Mouse (Mus musculus) CH12.LX (cell line): ENCODE data around the gene 6330403K07Rik.

ENCODE experiments used
- CTCF ChIP-seq, 2 experiments: IDR thresholded peaks in 1 of 2; conservative IDR thresholded peaks in 1 of 2; 2 replicates each; pipeline ENCODE4 v1.5.1; 2011 to 2012; ENCODE audit warnings: low read depth in 2 of 2, low read length in 2 of 2, improper control_type of control experiment in 1 of 2, inconsistent platforms in 1 of 2, mild to moderate bottlenecking in 1 of 2, moderate library complexity in 1 of 2
- E2F4 ChIP-seq: IDR thresholded peaks from 2 replicates; pipeline ENCODE4 v1.6.1; 2011; ENCODE audit warnings: low read depth, low read length, improper control_type of control experiment; ENCODE audit not compliant: insufficient replicate concordance
- HCFC1 ChIP-seq: IDR thresholded peaks from 2 replicates; pipeline ENCODE4 v1.6.1; 2012; ENCODE audit warnings: low read depth, mild to moderate bottlenecking, inconsistent platforms, low read length, improper control_type of control experiment
- IRF4 ChIP-seq: IDR thresholded peaks from 2 replicates; pipeline ENCODE4 v1.6.1; 2014; ENCODE audit warnings: low read depth, mild to moderate bottlenecking, inconsistent platforms, low read length, improper control_type of control experiment
- MAX ChIP-seq: IDR thresholded peaks from 2 replicates; pipeline ENCODE4 v1.6.1; 2011; ENCODE audit warnings: low read length, improper control_type of control experiment
- MEF2A ChIP-seq: IDR thresholded peaks from 2 replicates; pipeline ENCODE4 v1.6.1; 2014; ENCODE audit warnings: low read depth, mild to moderate bottlenecking, inconsistent platforms, low read length, improper control_type of control experiment, borderline replicate concordance
- POLR2A ChIP-seq: IDR thresholded peaks from 2 replicates; pipeline ENCODE4 v1.6.1; 2011; ENCODE audit warnings: low read depth, mild to moderate bottlenecking, improper control_type of control experiment, low read length
- RAD21 ChIP-seq: IDR thresholded peaks from 2 replicates; pipeline ENCODE4 v1.6.1; 2011; ENCODE audit warnings: low read depth, mild to moderate bottlenecking, low read length, improper control_type of control experiment, moderate library complexity
- RCOR1 ChIP-seq: conservative IDR thresholded peaks from 2 replicates; pipeline ENCODE4 v1.6.1; 2012; ENCODE audit warnings: low read depth, mild to moderate bottlenecking, inconsistent platforms, low read length, improper control_type of control experiment

- TF ChIP-seq IRF4, result no peak
- TF ChIP-seq RAD21, result no peak
- TF ChIP-seq MAX, result no peak
- no peak for TF ChIP-seq POLR2A
- no peak for TF ChIP-seq CTCF (conservative IDR thresholded peaks at IDR 0.05 in 1 of 2, IDR thresholded peaks at IDR 0.05 in 1 of 2; ENCODE audit: low read depth in 2 of 2, low read length in 2 of 2)
- no peak for TF ChIP-seq RCOR1
- no peak for TF ChIP-seq HCFC1
- TF ChIP-seq E2F4, result no peak
- no peak for TF ChIP-seq MEF2A
Observed at GRCm38 (mm10) chr11:71076342-71076741, 43.0 kb upstream of the 6330403K07Rik start.
